Mouse (Mus musculus) embryonic stem cell, embryonic (primary cell): ENCODE results near the gene Mrpl38.

Experiments
- CTCF ChIA-PET, 4 experiments: fragments of 300-600 bp in 2 of 4; fragments of 350-600 bp in 2 of 4; sonication (Branson Sonifier 250); formaldehyde crosslinking; loops; one replicate each; lab custom pipeline; 2022; ENCODE audit warnings: inconsistent platforms in 2 of 4; lab: Charles Lee
- POLR2A ChIA-PET, 4 experiments: fragments of 300-600 bp in 2 of 4; fragments of 350-600 bp in 2 of 4; sonication (Branson Sonifier 250); formaldehyde crosslinking; loops; one replicate each; lab custom pipeline; 2022; ENCODE audit warnings: antibody characterized with exemption in 4 of 4, inconsistent platforms in 1 of 4; lab: Charles Lee

Mrpl38 gene

GRCm38 (mm10) chr11:116130488-116131205, 8.0 kb downstream of the Mrpl38 start, which contains the start of gene Trim65:
Trim65 (minus strand) TSS chr11:116131128.
- CTCF ChIA-PET = interaction anchor here in 3 of 4 experiments (0.6 to 2.0 kb wide), 9 partner anchors 8 to 191 kb away, joined by 3 to 8 read pairs (median 3); partner anchors contain the start of gene Mrpl38 (in 1 of the 3)
- POLR2A ChIA-PET = interaction anchor here (0.5 to 8.1 kb wide), 18 partner anchors 7 to 316 kb away, joined by 3 to 43 read pairs (median 4); partner anchors contain the start of gene Mrpl38 (in 3 of the 4)

GRCm38 (mm10) chr11:116129993-116130487, 8.6 kb downstream of the Mrpl38 start:
- CTCF ChIA-PET = interaction anchor here in 3 of 4 experiments (0.6 to 2.0 kb wide), 12 partner anchors 9 to 210 kb away, joined by 3 to 8 read pairs (median 3); partner anchors contain the start of gene Mrpl38 (in 2 of the 3)
- POLR2A ChIA-PET = interaction anchor here (0.5 to 8.1 kb wide), 16 partner anchors 8 to 246 kb away, joined by 3 to 43 read pairs (median 4); partner anchors contain the start of gene Mrpl38 (in 3 of the 4)

GRCm38 (mm10) chr11:116129091-116129790, 9.4 kb downstream of the Mrpl38 start:
- CTCF ChIA-PET = interaction anchor here in 3 of 4 experiments (0.6 to 2.0 kb wide), 12 partner anchors 9 to 209 kb away, joined by 3 to 8 read pairs (median 3); partner anchors contain the start of gene Mrpl38 (in 3 of the 3)
- POLR2A ChIA-PET = interaction anchor here (0.5 to 8.1 kb wide), 14 partner anchors 9 to 889 kb away, joined by 3 to 43 read pairs (median 4); partner anchors contain the start of gene Mrpl38 (in 3 of the 4)

GRCm38 (mm10) chr11:116127986-116128385, 10.7 kb downstream of the Mrpl38 start:
- ChIA-PET POLR2A (interaction anchor here in 3 of 4 experiments (0.5 to 8.1 kb wide), 15 partner anchors 10 to 483 kb away, joined by 3 to 43 read pairs (median 4); partner anchors contain the start of genes Mrpl38 (in 2 of the 3) and Evpl (in 1 of the 3)), CTCF (interaction anchor here in 3 of 4 experiments (0.6 to 2.6 kb wide), 6 partner anchors 10 to 521 kb away, joined by 3 to 9 read pairs (median 5); partner anchors contain the start of gene Mrpl38 (in 3 of the 3))

GRCm38 (mm10) chr11:116127156-116127980, 11.3 kb downstream of the Mrpl38 start, which contains the start of gene Trim47:
Trim47 (minus strand) TSS chr11:116127210.
- CTCF ChIA-PET = interaction anchor here in 3 of 4 experiments (0.5 to 2.6 kb wide), 7 partner anchors 10 to 520 kb away, joined by 3 to 9 read pairs (median 5); partner anchors contain the start of gene Mrpl38 (in 3 of the 3)
- POLR2A ChIA-PET = interaction anchor here in 3 of 4 experiments (0.5 to 8.1 kb wide), 25 partner anchors 9 to 484 kb away, joined by 3 to 43 read pairs (median 4); partner anchors contain the start of genes Mrpl38 (in 2 of the 3), Evpl (in 1 of the 3) and Galr2 (in 1 of the 3)

GRCm38 (mm10) chr11:116126261-116126660, 12.4 kb downstream of the Mrpl38 start:
- POLR2A ChIA-PET = interaction anchor here in 3 of 4 experiments (0.6 to 5.8 kb wide), 14 partner anchors 8 to 250 kb away, joined by 3 to 27 read pairs (median 4); partner anchors contain the start of genes Mrpl38 (in 2 of the 3) and Evpl (in 1 of the 3)

GRCm38 (mm10) chr11:116121731-116122245, 16.9 kb downstream of the Mrpl38 start:
- ChIA-PET CTCF (interaction anchor here in 3 of 4 experiments (0.7 to 0.9 kb wide), 3 partner anchors 138 to 225 kb away, joined by 3 to 4 read pairs (median 3); no protein-coding TSS in a partner anchor), POLR2A (interaction anchor here in 3 of 4 experiments (0.6 to 1.6 kb wide), 10 partner anchors 12 to 717 kb away, joined by 3 to 6 read pairs (median 3); no protein-coding TSS in a partner anchor)

More at GRCm38 (mm10) chr11:116126261-116126660, 12.4 kb downstream of the Mrpl38 start:
- CTCF ChIA-PET = interaction anchor here in 1 of 4 experiments (2.2 to 2.6 kb wide), 2 partner anchors 9 to 14 kb away, joined by 8 to 9 read pairs; no protein-coding TSS in a partner anchor

- ChIA-PET POLR2A (interaction anchor here in 3 of 4 experiments (0.6 to 5.6 kb wide), 12 partner anchors 9 to 209 kb away, joined by 3 to 43 read pairs (median 5); partner anchors contain the start of genes Mrpl38 (in 2 of the 3), Trim47 (in 2 of the 3) and Trim65 (in 2 of the 3)), CTCF (interaction anchor here (0.6 to 2.5 kb wide), 22 partner anchors 9 to 1274 kb away, joined by 3 to 12 read pairs (median 4); partner anchors contain the start of genes Mrpl38 (in 2 of the 4) and Trim47 (in 1 of the 4))
These were observed 20.8 kb downstream of the Mrpl38 start for GRCm38 (mm10) chr11:116117819-116118218.

GRCm38 (mm10) chr11:116117241-116117640, 21.4 kb downstream of the Mrpl38 start:
- POLR2A ChIA-PET = interaction anchor here in 3 of 4 experiments (0.5 to 5.6 kb wide), 11 partner anchors 10 to 600 kb away, joined by 3 to 43 read pairs (median 5); partner anchors contain the start of genes Trim47 (in 2 of the 3), Trim65 (in 2 of the 3), Mrpl38 (in 1 of the 3) and Ubald2 (in 1 of the 3)
- CTCF ChIA-PET = interaction anchor here (0.6 to 2.5 kb wide), 23 partner anchors 8 to 1274 kb away, joined by 3 to 12 read pairs (median 4); partner anchors contain the start of genes Mrpl38 (in 2 of the 4) and Trim47 (in 1 of the 4)

GRCm38 (mm10) chr11:116111611-116112203, 27.0 kb downstream of the Mrpl38 start:
- POLR2A ChIA-PET = interaction anchor here in 3 of 4 experiments (0.6 to 2.8 kb wide), 16 partner anchors 8 to 499 kb away, joined by 3 to 15 read pairs (median 4); partner anchors contain the start of gene Mrpl38 (in 2 of the 3)
- CTCF ChIA-PET = interaction anchor here (0.5 to 2.7 kb wide), 23 partner anchors 8 to 543 kb away, joined by 3 to 10 read pairs (median 3); partner anchors contain the start of genes Mrpl38 (in 1 of the 4) and Trim47 (in 1 of the 4)

GRCm38 (mm10) chr11:116111067-116111466, 27.6 kb downstream of the Mrpl38 start:
- ChIA-PET CTCF (interaction anchor here (0.6 to 2.7 kb wide), 18 partner anchors 9 to 251 kb away, joined by 3 to 10 read pairs (median 4); partner anchors contain the start of gene Trim47 (in 1 of the 4)), POLR2A (interaction anchor here in 2 of 4 experiments (1.2 to 2.8 kb wide), 9 partner anchors 8 to 105 kb away, joined by 3 to 15 read pairs (median 6); partner anchors contain the start of gene Mrpl38 (in 2 of the 2))

- POLR2A ChIA-PET = interaction anchor here in 2 of 4 experiments (0.5 to 3.2 kb wide), 10 partner anchors 8 to 645 kb away, joined by 3 to 18 read pairs (median 8); partner anchors contain the start of gene Mrpl38 (in 2 of the 2)
These were observed 28.1 kb downstream of the Mrpl38 start for GRCm38 (mm10) chr11:116110540-116110939.

GRCm38 (mm10) chr11:116110131-116110530, 28.5 kb downstream of the Mrpl38 start:
- POLR2A ChIA-PET = interaction anchor here in 2 of 4 experiments (0.5 to 4.2 kb wide), 8 partner anchors 10 to 645 kb away, joined by 3 to 44 read pairs (median 4); partner anchors contain the start of genes Exoc7 (in 1 of the 2) and Mrpl38 (in 1 of the 2)
- CTCF ChIA-PET = interaction anchor here in 3 of 4 experiments (0.6 to 2.0 kb wide), 7 partner anchors 10 to 250 kb away, joined by 3 to 6 read pairs (median 4); no protein-coding TSS in a partner anchor

More at GRCm38 (mm10) chr11:116110540-116110939, 28.1 kb downstream of the Mrpl38 start:
- CTCF ChIA-PET = interaction anchor here in 3 of 4 experiments (0.7 to 2.7 kb wide), 20 partner anchors 8 to 251 kb away, joined by 3 to 8 read pairs (median 4); partner anchors contain the start of gene Trim47 (in 1 of the 3)
